Mouse (Mus musculus) C2C12 (cell line): Measurements from ENCODE around the gene Smg6.

ENCODE experiments used
- CEBPB ChIP-seq: IDR thresholded peaks from one replicate; pipeline ENCODE4 v1.6.1; 2011; ENCODE audit warnings: low read depth, mild to moderate bottlenecking, control low read depth, moderate library complexity
- CTCF ChIP-seq: IDR thresholded peaks from one replicate; pipeline ENCODE4 v1.5.1; 2011; ENCODE audit not compliant: control insufficient read depth, insufficient read depth, insufficient read length
- FOSL1 ChIP-seq: IDR thresholded peaks from one replicate; pipeline ENCODE4 v1.8.0; 2011; ENCODE audit warnings: mild to moderate bottlenecking, low read length; ENCODE audit not compliant: poor library complexity, insufficient read depth, severe bottlenecking
- MAX ChIP-seq: IDR thresholded peaks from one replicate; pipeline ENCODE4 v1.6.1; 2011; ENCODE audit warnings: mild to moderate bottlenecking, control low read depth
- MYOD1 ChIP-seq: IDR thresholded peaks from one replicate; pipeline ENCODE4 v1.6.1; 2011; ENCODE audit warnings: low read depth; ENCODE audit not compliant: control insufficient read depth, insufficient read length
- USF1 ChIP-seq: IDR thresholded peaks from one replicate; pipeline ENCODE4 v1.6.1; 2011; ENCODE audit warnings: low read depth, mild to moderate bottlenecking, control low read depth, moderate library complexity

GRCm38 (mm10) chr11:75047736-75048407, 122.2 kb downstream of the Smg6 start:
- TF ChIP-seq CTCF, result no peak
- no peak for TF ChIP-seq MAX
- TF ChIP-seq CEBPB, result no peak
- no peak for TF ChIP-seq FOSL1
- no peak for TF ChIP-seq MYOD1
- TF ChIP-seq USF1, result no peak
